Mouse (Mus musculus) forebrain, postnatal 0 days (tissue): ENCODE results near the gene Mfn1. TPM values are rescaled to one million over a fixed set of nuclear protein-coding genes. Genes with fewer than 3 reads are reported as not detected.

ENCODE experiments used
- ATAC-seq: fragments of 200-750 bp; cut with Nextera tagmentation; 2 replicates; pipeline ENCODE4 v1.8.0; 2017; ENCODE audit warnings: mild to moderate bottlenecking, moderate library complexity
- DNase-seq: peaks from one replicate; pipeline ENCODE4 v3.0.0-alpha.2; 2015
- H3K27ac ChIP-seq: fragments of 300-500 bp; sonication (generic); 2 replicates; pipeline ENCODE4 v1.5.1; 2014; ENCODE audit warnings: low read depth, mild to moderate bottlenecking, antibody characterized with exemption, low read length, moderate library complexity, mixed read lengths
- H3K27me3 ChIP-seq: fragments of 300-500 bp; sonication (generic); 2 replicates; pipeline ENCODE4 v1.6.1; 2014; ENCODE audit warnings: mild to moderate bottlenecking, low read length, mixed read lengths; ENCODE audit not compliant: insufficient read depth
- H3K36me3 ChIP-seq: fragments of 300-500 bp; sonication (generic); 2 replicates; pipeline ENCODE4 v1.6.1; 2014; ENCODE audit warnings: mild to moderate bottlenecking, moderate library complexity; ENCODE audit not compliant: insufficient read depth
- H3K4me1 ChIP-seq: fragments of 300-500 bp; sonication (generic); 2 replicates; pipeline ENCODE4 v1.6.1; 2014; ENCODE audit warnings: antibody characterized with exemption; ENCODE audit not compliant: insufficient read depth
- H3K4me2 ChIP-seq: fragments of 300-500 bp; sonication (generic); 2 replicates; pipeline ENCODE4 v1.6.1; 2014; ENCODE audit warnings: low read depth, mild to moderate bottlenecking, moderate library complexity
- H3K4me3 ChIP-seq: fragments of 300-500 bp; sonication (generic); 2 replicates; pipeline ENCODE4 v1.5.1; 2014; ENCODE audit warnings: low read depth, low read length, mixed read lengths
- H3K9ac ChIP-seq: fragments of 300-500 bp; sonication (generic); 2 replicates; pipeline ENCODE4 v1.6.1; 2014; ENCODE audit warnings: mild to moderate bottlenecking
- H3K9me3 ChIP-seq: fragments of 300-500 bp; sonication (generic); 2 replicates; pipeline ENCODE4 v1.6.1; 2016; ENCODE audit warnings: low read length
- CTCF ChIP-seq: sonication (generic); IDR thresholded peaks from 2 replicates; pipeline ENCODE4 v1.5.1; 2016; ENCODE audit warnings: antibody characterized with exemption, control low read depth, low read depth
- WGBS: fragments of 180-500 bp; shearing (Covaris S2); extraction: QIAGEN DNeasy Blood & Tissue Kit; methylation state at CpG from one replicate; pipeline ENCODE4 v1.1.7; 2014; 5-methylcytosine and 5-hydroxymethylcytosine counted together
- polyA plus RNA-seq: library from polyadenylated mRNA; unstranded; fragments of >200 nt; fragmentation: Nextera tagmentation; extraction: Ambion mirVana; gene quantifications from 2 replicates; pipeline ENCODE4 v1.2.1, GENCODE M21; 2015
- total RNA-seq: library from RNA; depleted of rRNA; stranded (reverse); fragments of >200 nt; gene quantifications from 2 replicates; pipeline ENCODE4 v1.2.3, GENCODE M21; 2014

The Mfn1 gene
- total and polyA plus RNA-seq, 2 experiments from 2014 or later: 30.1 to 52.6 TPM

DNA sequence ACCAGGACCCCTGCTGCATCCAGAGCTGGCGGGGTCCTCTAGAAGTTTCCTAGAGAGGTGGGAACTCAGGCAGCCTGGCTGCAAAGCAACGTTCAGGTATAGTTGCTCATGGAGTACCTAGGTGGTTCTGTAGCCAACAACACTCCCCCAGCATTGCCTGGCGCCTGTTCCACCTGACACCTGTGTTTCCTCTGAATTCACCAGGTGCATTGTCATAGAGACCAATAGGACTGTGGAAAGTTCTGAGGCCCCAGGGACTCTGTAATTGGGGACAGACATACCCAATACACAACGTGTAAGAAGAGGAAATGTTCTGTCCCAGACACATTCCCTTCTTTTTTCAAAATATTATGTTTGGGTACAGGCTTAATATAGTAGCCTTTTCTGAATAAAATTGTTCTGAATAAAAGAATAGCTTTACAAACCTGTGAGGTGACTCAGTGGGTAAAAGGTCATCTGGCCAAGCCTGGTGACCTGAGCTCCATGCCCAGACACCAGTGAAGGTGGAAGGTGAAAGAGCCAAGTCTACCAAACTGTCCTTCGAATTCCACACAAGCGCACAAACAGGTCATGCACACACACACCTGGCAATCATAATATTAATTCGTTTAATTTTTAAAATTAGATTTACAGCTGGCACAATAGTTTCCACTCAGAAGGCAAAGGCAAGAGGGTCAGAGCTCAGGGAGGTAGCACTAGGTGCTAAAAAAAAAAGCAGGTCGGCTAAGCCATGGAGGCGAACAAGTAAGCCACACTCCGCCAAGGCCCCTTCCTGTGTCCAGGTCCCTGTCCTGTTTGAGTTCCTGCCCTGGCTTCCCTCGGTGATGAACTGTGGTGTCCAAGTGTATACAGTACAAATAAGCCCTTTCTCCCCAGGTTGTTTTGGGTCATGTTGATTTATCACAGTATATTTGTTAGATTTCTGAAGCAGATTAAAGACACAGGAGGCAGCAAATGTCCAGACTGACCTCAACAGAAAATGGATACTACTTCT, 36.9 kb upstream of the Mfn1 start, which contains the start of gene Kcnmb3:
Gene Kcnmb3, minus strand, starts transcription at position 135 of the 994 bp plus-strand sequence.
- no peaks in the 10 kb centered on the region for H3K27me3 ChIP-seq
- H3K4me1 ChIP-seq: no peaks in the 10 kb centered on the region
- 83% methylated on average over 11 of the region's 11 CpGs for WGBS
- DNase-seq (no peak), ATAC-seq (no peak)
- no peak within 1 kb of the TSS for H3K9ac ChIP-seq
- H3K4me2 ChIP-seq: no peak within 1 kb of the TSS
- TF ChIP-seq CTCF: no peak
- no peak within 1 kb of the TSS for H3K27ac ChIP-seq
- no peak within 1 kb of the TSS for H3K4me3 ChIP-seq
- H3K9me3 ChIP-seq: no peaks in the 10 kb centered on the region
- no peaks in the 10 kb centered on the region for H3K36me3 ChIP-seq

DNA sequence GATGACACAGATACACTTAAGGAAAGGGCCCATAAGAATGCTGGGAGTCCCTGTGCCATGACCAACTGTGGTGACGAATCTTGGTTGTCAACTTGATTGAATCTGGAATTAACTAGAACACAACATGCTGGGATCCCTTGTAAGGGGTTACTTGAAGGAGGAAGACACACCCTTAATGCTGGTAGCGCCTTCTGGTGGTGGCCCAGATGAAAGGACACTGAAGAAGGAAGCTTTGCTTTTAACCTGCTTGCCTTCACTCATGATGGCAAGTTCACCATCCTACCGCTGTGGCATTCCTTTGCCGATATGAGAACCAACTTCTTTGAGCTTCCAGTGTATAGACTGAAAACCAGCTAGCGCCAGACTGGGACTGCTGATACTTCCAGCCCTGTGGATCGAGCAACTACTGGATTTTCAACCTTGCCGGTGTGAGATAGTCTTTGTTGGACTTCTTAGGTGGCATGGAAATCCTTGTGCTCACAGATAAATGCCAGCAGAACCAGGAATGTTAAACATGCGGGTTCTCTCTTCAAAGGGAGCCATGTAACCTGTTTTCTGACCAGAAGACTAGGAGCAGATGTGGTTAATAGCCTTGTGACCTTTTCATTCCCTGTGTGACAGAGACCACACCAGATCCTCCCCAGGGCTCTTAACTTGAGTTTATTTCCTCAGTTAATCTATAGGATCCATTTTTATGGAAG, 34.7 kb upstream of the Mfn1 start:
- Histone ChIP-seq H3K4me1 (no peaks in the 10 kb centered on the region), H3K36me3 (no peaks in the 10 kb centered on the region), H3K4me3 (no peak overlapping the region), H3K9me3 (no peaks in the 10 kb centered on the region), H3K27me3 (no peaks in the 10 kb centered on the region), H3K4me2 (no peak overlapping the region), H3K9ac (no peak overlapping the region), H3K27ac (no peak overlapping the region)
- DNase-seq (no peak), ATAC-seq (no peak)
- 91% methylated on average over 8 of the region's 8 CpGs for whole genome bisulfite sequencing
- peak; percentile 15 for TF ChIP-seq CTCF

- no peaks in the 10 kb centered on the region for H3K27me3 ChIP-seq
- no peak overlapping the region for H3K27ac ChIP-seq
- H3K36me3 ChIP-seq: no peaks in the 10 kb centered on the region
- H3K4me2 ChIP-seq: no peak overlapping the region
- no peak for ATAC-seq
- no peak for DNase-seq
- H3K9me3 ChIP-seq: no peaks in the 10 kb centered on the region
- H3K9ac ChIP-seq: no peak overlapping the region
- no peak for TF ChIP-seq CTCF
- no peaks in the 10 kb centered on the region for H3K4me1 ChIP-seq
- WGBS: 29% methylated on average over 8 of the region's 8 CpGs
- no peak overlapping the region for H3K4me3 ChIP-seq
These were observed 34.0 kb upstream of the Mfn1 start for GRCm38 (mm10) chr3:32495088-32495770.

DNA sequence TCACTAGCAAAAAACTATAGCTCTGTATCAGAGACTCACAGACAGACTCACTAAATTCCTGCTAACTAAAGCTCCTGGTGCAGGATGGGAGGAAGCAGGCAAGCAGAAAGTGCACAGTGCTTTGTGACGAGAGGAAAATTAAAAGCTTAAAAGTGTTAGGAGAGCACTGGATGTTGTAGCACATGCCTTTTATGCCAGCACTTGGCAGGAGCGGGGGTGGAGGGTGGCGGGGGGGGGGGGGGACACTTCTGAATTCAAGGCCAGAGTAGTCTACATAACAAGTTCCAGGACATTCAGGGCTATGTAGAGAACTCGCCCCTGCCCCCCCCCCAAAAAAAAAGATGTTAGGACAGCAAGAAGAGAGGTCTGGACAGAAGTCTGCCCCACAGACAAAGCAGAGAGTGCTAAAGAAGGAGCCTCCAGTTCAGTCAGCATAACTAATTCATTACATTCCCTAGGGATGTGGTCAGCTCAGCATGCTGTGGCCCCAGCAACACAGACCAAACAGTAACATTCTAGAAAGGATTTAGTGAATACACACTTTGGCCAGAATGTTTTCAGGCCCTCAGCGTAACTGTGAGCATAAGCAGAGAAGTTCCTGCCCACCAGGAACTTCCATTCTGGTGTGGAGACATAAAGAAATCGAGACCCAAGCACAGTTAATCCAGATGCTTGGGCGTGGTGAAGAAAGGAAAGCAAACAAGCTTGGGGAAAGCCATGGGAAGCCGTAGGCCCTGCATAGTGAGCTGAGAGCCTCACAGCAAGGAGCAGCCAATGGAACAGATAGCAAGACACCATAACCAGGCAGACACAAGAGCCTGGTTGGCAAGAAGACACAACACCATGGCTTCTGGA, 33.2 kb upstream of the Mfn1 start:
- no peak overlapping the region for H3K4me3 ChIP-seq
- WGBS: 27% methylated on average over 8 of the region's 8 CpGs
- ATAC-seq: peak; percentile 45; the same call in 1 of the 2 replicates
- no peaks in the 10 kb centered on the region for H3K9me3 ChIP-seq
- no peaks in the 10 kb centered on the region for H3K4me1 ChIP-seq
- no peaks in the 10 kb centered on the region for H3K27me3 ChIP-seq
- no peaks in the 10 kb centered on the region for H3K36me3 ChIP-seq
- no peak for TF ChIP-seq CTCF
- H3K4me2 ChIP-seq: no peak overlapping the region
- H3K27ac ChIP-seq: no peak overlapping the region
- H3K9ac ChIP-seq: no peak overlapping the region
- no peak for DNase-seq

DNA sequence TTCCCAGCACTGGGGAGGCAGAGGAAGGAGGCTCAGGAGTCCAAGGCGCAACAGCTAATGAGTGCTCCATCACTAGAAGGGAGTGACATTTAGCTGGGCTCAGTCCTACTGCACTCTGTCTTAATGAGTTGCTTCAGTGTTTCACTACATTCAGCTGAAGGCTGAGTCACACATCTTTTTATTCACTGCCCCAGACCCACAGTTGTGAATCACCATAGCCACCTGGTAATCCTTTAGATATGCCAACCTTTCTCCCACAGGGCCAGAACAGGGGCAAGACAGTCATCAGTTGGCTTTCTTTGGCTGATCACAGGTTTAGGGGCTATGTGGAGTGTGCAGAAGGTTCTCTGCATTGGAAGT, 32.6 kb upstream of the Mfn1 start:
- no peak overlapping the region for H3K9ac ChIP-seq
- H3K27me3 ChIP-seq: no peaks in the 10 kb centered on the region
- H3K4me3 ChIP-seq: no peak overlapping the region
- no peaks in the 10 kb centered on the region for H3K9me3 ChIP-seq
- DNase-seq (no peak), ATAC-seq (no peak)
- no peak overlapping the region for H3K4me2 ChIP-seq
- no peak for TF ChIP-seq CTCF
- H3K27ac ChIP-seq: no peak overlapping the region
- no peaks in the 10 kb centered on the region for H3K4me1 ChIP-seq
- 100% methylated on average over 1 of the region's 1 CpGs for WGBS
- no peaks in the 10 kb centered on the region for H3K36me3 ChIP-seq

DNA sequence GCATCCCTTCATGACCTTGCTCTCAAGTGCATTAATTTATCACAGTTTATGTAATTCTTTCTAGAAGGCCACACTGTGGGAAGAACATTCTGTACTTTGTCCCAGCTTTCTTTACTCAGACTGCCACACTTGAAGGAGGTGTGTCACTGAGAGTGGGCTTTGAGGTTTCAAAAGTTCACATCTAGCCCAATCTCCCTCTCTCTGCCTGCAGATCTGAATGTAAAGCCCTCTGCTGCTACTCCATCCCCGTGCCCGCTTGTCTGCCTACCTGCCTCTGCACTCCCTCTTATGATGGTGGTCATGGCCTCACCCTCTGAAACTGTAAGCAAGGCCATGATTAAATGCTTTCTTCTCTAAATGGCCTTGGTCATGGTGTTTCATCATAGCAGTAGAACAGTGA, 28.9 kb upstream of the Mfn1 start:
- Histone ChIP-seq H3K4me3 (no peak overlapping the region), H3K27ac (no peak overlapping the region)

More for the DNA sequence above, 28.9 kb upstream of the Mfn1 start:
- H3K4me1 ChIP-seq: no peaks in the 10 kb centered on the region
- H3K4me2 ChIP-seq: no peak overlapping the region
- ATAC-seq (no peak), DNase-seq (no peak)
- H3K9ac ChIP-seq: no peak overlapping the region
- H3K36me3 ChIP-seq: no peaks in the 10 kb centered on the region
- 94% methylated on average over 2 of the region's 2 CpGs for WGBS
- no peaks in the 10 kb centered on the region for H3K27me3 ChIP-seq
- no peak for TF ChIP-seq CTCF
- H3K9me3 ChIP-seq: no peaks in the 10 kb centered on the region
